Mouse (Mus musculus): Measurements from ENCODE around the gene Golm1.

The Golm1 gene

DNA sequence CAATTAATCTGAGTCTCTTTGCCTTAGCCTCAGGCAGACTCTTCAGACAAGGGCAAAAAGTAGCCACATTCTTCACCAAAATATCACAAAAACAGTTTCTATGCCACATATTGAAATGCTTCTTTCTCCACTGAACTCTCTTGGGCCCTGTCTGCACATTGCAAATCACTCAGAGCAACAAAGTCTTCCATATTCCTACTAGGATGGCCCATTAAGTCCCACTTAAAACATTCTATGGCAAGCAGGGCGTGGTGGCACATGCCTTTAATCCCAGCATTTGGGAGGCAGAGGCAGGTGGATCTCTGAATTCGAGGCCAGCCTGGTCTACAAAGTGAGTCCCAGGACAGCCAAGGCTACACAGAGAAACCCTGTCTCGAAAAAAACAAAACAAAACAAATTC, 83.6 kb downstream of the Golm1 start:
- peak; percentile 88 for DNase-seq (ENCODE audit: low read depth, low spot score)

DNA sequence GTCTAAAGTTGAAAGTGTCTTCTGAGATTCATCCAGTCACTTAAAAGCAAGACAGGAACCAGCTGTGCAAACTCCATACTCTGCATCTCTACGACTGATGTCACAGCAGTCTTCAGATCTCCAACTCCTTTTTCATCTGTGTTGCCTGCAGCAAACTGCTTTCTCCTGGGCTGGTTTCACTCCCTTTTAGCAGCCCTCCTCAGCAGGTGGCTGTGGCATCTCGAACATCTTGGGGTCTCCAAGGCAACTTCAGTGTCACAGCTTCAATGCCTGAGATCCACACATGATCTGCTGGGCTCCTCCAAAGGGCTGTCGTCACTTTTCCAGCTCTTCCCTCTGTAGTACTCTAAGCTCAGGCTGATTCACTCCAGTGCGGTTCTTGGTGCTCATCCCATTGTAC, 84.9 kb downstream of the Golm1 start:
- no peak for DNase-seq (ENCODE audit: low read depth, low spot score)

GRCm38 (mm10) chr13:59589672-59590071, 85.9 kb downstream of the Golm1 start:
- peak; percentile 33 for DNase-seq (ENCODE audit: low read depth, low spot score)

DNA sequence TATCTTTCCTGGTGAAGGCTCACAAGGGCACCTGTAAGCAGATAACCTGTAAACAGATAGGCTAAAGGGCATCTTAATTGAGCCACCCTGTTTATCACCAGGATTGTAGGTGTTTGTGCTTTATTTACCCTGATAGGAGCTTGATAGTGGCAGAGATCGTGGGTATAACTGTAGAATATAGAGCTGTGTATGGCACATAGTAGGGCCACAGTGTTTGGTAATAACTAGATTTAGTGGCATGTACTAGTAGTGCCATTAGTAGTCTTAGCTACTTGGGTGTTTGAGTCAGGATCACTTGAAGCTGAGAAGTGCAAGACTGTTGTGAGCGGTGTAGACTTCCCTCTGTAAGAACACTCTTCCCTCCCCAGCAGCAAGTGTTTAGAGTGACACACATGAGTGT, 88.4 kb downstream of the Golm1 start:
- DNase-seq (ENCODE audit: low read depth, low spot score): no peak

DNA sequence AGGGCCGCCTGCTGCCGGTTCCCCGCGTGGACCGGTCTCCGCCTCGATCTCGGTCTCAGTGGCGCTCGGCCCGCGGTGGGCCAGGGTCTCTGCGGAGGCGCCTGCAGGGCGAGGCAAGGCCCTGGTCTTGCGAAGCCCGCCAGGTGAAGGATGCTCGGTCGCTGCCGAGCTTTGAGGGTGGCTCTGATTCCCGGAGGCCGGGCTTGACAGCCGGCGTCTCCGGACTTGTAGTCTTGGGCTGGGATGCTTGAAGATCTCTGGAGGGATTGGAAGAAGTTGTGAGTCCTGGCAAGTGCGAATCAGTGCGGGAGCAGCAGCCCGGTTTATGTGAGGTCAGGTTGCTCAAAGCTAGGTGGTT, 90.0 kb downstream of the Golm1 start:
- peak; percentile 66 for DNase-seq (ENCODE audit: low read depth, low spot score)

GRCm38 (mm10) chr13:59584947-59585647, 90.5 kb downstream of the Golm1 start, which contains the start of the genes Agtpbp1 and Naa35:
Agtpbp1 (minus strand) TSS chr13:59585227.
Naa35 (plus strand) TSS chr13:59585259.
- peak; percentile 99 for DNase-seq (ENCODE audit: low read depth, low spot score)

All from ZHBTc4 (cell line).